ENCODE assay signal across 33 mouse cellular contexts in genomic region chr9:24782338-24782737, GRCm38 (mm10). TPM values are rescaled to one million over a fixed set of nuclear protein-coding genes. Genes with fewer than 3 reads are reported as not detected.
DNase-seq lines count a peak whose midpoint lies in the region; ATAC-seq lines count a peak whose summit lies in the region.
"Had no signal": no experiment of that assay in that cellular context is flagged by ENCODE, and none has a peak within 500 bp of the region (broad histone marks: within the 10 kb centered on the region; RNA-seq: fewer than 3 reads in every experiment).

No protein-coding gene starts in this region.

- H3K4me2 ChIP-seq in forebrain, embryonic 13.5 days, result no peak overlapping the region
- no peak overlapping the region for H3K4me2 ChIP-seq in heart, embryonic 11.5 days
- H3K4me2 ChIP-seq in heart, embryonic 15.5 days, result no peak overlapping the region
- H3K4me2 ChIP-seq in midbrain, embryonic 11.5 days, result no peak overlapping the region
- H3K4me2 ChIP-seq: hindbrain, embryonic 15.5 days; kidney, embryonic 15.5 days had no signal

- intact Hi-C loops in heart, postnatal 25 days (cut with DNase I), result no loop called here

- ATAC-seq in forebrain, embryonic 13.5 days, result peak; percentile 55; the same call in 1 of the 2 replicates
- no peak for ATAC-seq in heart, embryonic 11.5 days (replicated peaks; ENCODE audit: insufficient number of reproducible peaks, low FRiP score, low TSS enrichment)
- 0 out of 2 replicates have a peak, but pooled peaks have one; percentile 23 for ATAC-seq in heart, embryonic 15.5 days (replicated peaks; ENCODE audit: insufficient number of reproducible peaks, insufficient read depth, low FRiP score, low read depth)
- no peak for ATAC-seq in midbrain, embryonic 11.5 days (ENCODE audit: low FRiP score)
- no peak for ATAC-seq in megakaryocyte progenitor cell, adult 5-6 weeks (replicated peaks; ENCODE audit: poor library complexity)
- ATAC-seq: midbrain, embryonic 16.5 days; Patski had no signal

- peaks cover 25% of the 10 kb centered on the region for H3K4me1 ChIP-seq in forebrain, embryonic 13.5 days
- H3K4me1 ChIP-seq in forebrain, embryonic 10.5 days, result peaks cover 21% of the 10 kb centered on the region
- H3K4me1 ChIP-seq in heart, embryonic 11.5 days (ENCODE audit: control insufficient read depth, insufficient read depth, low read length), result peaks cover 23% of the 10 kb centered on the region
- H3K4me1 ChIP-seq in heart, embryonic 15.5 days (replicated peaks), result peaks cover 36% of the 10 kb centered on the region
- H3K4me1 ChIP-seq in midbrain, embryonic 11.5 days (ENCODE audit: control insufficient read depth, insufficient read depth, low read length), result peaks cover 9% of the 10 kb centered on the region; the same call in 1 of the 2 replicates

- no peak for DNase-seq in forebrain, embryonic 10.5 days (ENCODE audit: extremely low spot score, low spot score)
- no peak for DNase-seq in heart, postnatal 25 days (ENCODE audit: low spot score)
- DNase-seq in midbrain, embryonic 11.5 days (ENCODE audit: low spot score, missing footprints), result no peak
- DNase-seq: adrenal gland, postnatal 10 days; cerebellum, adult 11 months; cerebellum, adult 9-10 months; cerebellum, postnatal 36 days; kidney, adult 18-20 months; kidney, postnatal 25 days; liver; lung, adult 2 months; lung, postnatal 10 days; right cerebral cortex, postnatal 25 days; thymus, postnatal 14 days had no signal

- 8% methylated on average over 3 of the region's 3 CpGs for WGBS in forebrain, embryonic 13.5 days
- WGBS in forebrain, embryonic 10.5 days, result 19% methylated on average over 3 of the region's 3 CpGs
- 30% methylated on average over 3 of the region's 3 CpGs for WGBS in heart, embryonic 11.5 days (ENCODE audit: insufficient replicate concordance)
- 26% methylated on average over 3 of the region's 3 CpGs for WGBS in heart, embryonic 15.5 days
- 13% methylated on average over 3 of the region's 3 CpGs for WGBS in midbrain, embryonic 11.5 days

- H3K9ac ChIP-seq in forebrain, embryonic 13.5 days, result no peak overlapping the region
- no peak overlapping the region for H3K9ac ChIP-seq in heart, embryonic 11.5 days (ENCODE audit: low read depth, low read length)
- no peak overlapping the region for H3K9ac ChIP-seq in heart, embryonic 15.5 days
- H3K9ac ChIP-seq in midbrain, embryonic 11.5 days (ENCODE audit: low read length), result no peak overlapping the region
- H3K9ac ChIP-seq: hindbrain, embryonic 15.5 days; kidney, embryonic 15.5 days; liver, embryonic 14.5 days had no signal

- no peak overlapping the region for H3K4me3 ChIP-seq in forebrain, embryonic 13.5 days
- no peak overlapping the region for H3K4me3 ChIP-seq in forebrain, embryonic 10.5 days
- H3K4me3 ChIP-seq in heart, embryonic 11.5 days (ENCODE audit: low read depth, low read length), result no peak overlapping the region
- H3K4me3 ChIP-seq in heart, embryonic 15.5 days, result no peak overlapping the region
- no peak overlapping the region for H3K4me3 ChIP-seq in midbrain, embryonic 11.5 days (ENCODE audit: low read depth, low read length)
- H3K4me3 ChIP-seq: hindbrain, embryonic 10.5 days; hindbrain, embryonic 15.5 days; kidney, embryonic 15.5 days had no signal

- no peaks in the 10 kb centered on the region for H3K9me3 ChIP-seq in forebrain, embryonic 13.5 days (replicated peaks)
- no peaks in the 10 kb centered on the region for H3K9me3 ChIP-seq in forebrain, embryonic 10.5 days
- no peaks in the 10 kb centered on the region for H3K9me3 ChIP-seq in heart, embryonic 11.5 days (replicated peaks; ENCODE audit: control insufficient read depth, low read length)
- no peaks in the 10 kb centered on the region for H3K9me3 ChIP-seq in heart, embryonic 15.5 days (replicated peaks)
- H3K9me3 ChIP-seq in midbrain, embryonic 11.5 days (ENCODE audit: control insufficient read depth, low read length), result no peaks in the 10 kb centered on the region
- H3K9me3 ChIP-seq: hindbrain, embryonic 10.5 days; hindbrain, embryonic 15.5 days; kidney, embryonic 15.5 days had no signal

- no peak overlapping the region for H3K27ac ChIP-seq in forebrain, embryonic 13.5 days
- no peak overlapping the region for H3K27ac ChIP-seq in forebrain, embryonic 10.5 days
- H3K27ac ChIP-seq in heart, embryonic 11.5 days (ENCODE audit: low read depth, low read length), result peak overlapping the region; percentile 0; the same call in 1 of the 2 replicates
- peak overlapping the region; percentile 78 for H3K27ac ChIP-seq in heart, embryonic 15.5 days
- H3K27ac ChIP-seq in midbrain, embryonic 11.5 days (ENCODE audit: low read depth, low read length), result no peak overlapping the region
- H3K27ac ChIP-seq: hindbrain, embryonic 10.5 days; hindbrain, embryonic 15.5 days; kidney, embryonic 15.5 days; liver, embryonic 14.5 days; macrophage had no signal

- peaks cover 55% of the 10 kb centered on the region for H3K27me3 ChIP-seq in forebrain, embryonic 13.5 days
- H3K27me3 ChIP-seq in forebrain, embryonic 10.5 days (ENCODE audit: poor library complexity, severe bottlenecking), result peaks cover 57% of the 10 kb centered on the region
- no peaks in the 10 kb centered on the region for H3K27me3 ChIP-seq in heart, embryonic 11.5 days (ENCODE audit: control insufficient read depth, insufficient read depth, low read length)
- H3K27me3 ChIP-seq in heart, embryonic 15.5 days, result peaks cover 11% of the 10 kb centered on the region; the same call in 1 of the 2 replicates
- peaks cover 55% of the 10 kb centered on the region for H3K27me3 ChIP-seq in midbrain, embryonic 11.5 days (ENCODE audit: control insufficient read depth, insufficient read depth, low read length)
- H3K27me3 ChIP-seq: CH12.LX had no signal

- H3K36me3 ChIP-seq in forebrain, embryonic 13.5 days (ENCODE audit: poor library complexity, severe bottlenecking), result no peaks in the 10 kb centered on the region
- no peaks in the 10 kb centered on the region for H3K36me3 ChIP-seq in forebrain, embryonic 10.5 days (replicated peaks)
- no peaks in the 10 kb centered on the region for H3K36me3 ChIP-seq in heart, embryonic 11.5 days (ENCODE audit: control insufficient read depth, insufficient read depth, low read length)
- H3K36me3 ChIP-seq in heart, embryonic 15.5 days, result no peaks in the 10 kb centered on the region
- no peaks in the 10 kb centered on the region for H3K36me3 ChIP-seq in midbrain, embryonic 11.5 days (ENCODE audit: control insufficient read depth, insufficient read depth, low read length)
- H3K36me3 ChIP-seq: hindbrain, embryonic 10.5 days; hindbrain, embryonic 15.5 days; kidney, embryonic 15.5 days had no signal

RNA-seq across cellular contexts. Expression of gene Tbx20, which starts 8.2 kb away (rescaled TPM):
- polyA plus RNA-seq in forebrain, embryonic 13.5 days (2015; fragmentation: Nextera tagmentation; extraction: Ambion mirVana), result 0.01 and 0.30 TPM in 2 replicates
- polyA plus RNA-seq in forebrain, embryonic 10.5 days (2016; fragmentation: Nextera tagmentation; extraction: Ambion mirVana), result 0.25 and 0.34 TPM in 2 replicates
- 60.0 and 80.5 TPM in 2 replicates for polyA plus RNA-seq in heart, embryonic 11.5 days (2014; fragmentation: Nextera tagmentation; extraction: Ambion mirVana)
- total RNA-seq in heart, postnatal 25 days (2021), result 10 to 100 TPM; 88.9 to 92.6 TPM
- 62.6 and 70.1 TPM in 2 replicates for polyA plus RNA-seq in heart, embryonic 15.5 days (2015; fragmentation: Nextera tagmentation; extraction: Ambion mirVana)
- polyA plus RNA-seq in midbrain, embryonic 11.5 days (2014; fragmentation: Nextera tagmentation; extraction: Ambion mirVana), result 0.07 and 0.08 TPM in 2 replicates
- total RNA-seq in megakaryocyte progenitor cell, adult 5-6 weeks (2015), result not detected in 2 replicates
- total RNA-seq in megakaryocyte progenitor cell, adult 5-6 weeks (2017), result not detected in 2 replicates
- total RNA-seq: CH12.LX; gastrocnemius, adult 8-10 months; layer of hippocampus, adult 18-20 months; layer of hippocampus, postnatal 10 days; left cerebral cortex, adult 18-20 months; left cerebral cortex, postnatal 14 days; neutrophil, adult 5-6 weeks had no signal
- polyA plus RNA-seq: C2C12, macrophage had no signal

Comparison
In these comparisons a context has a peak if more than half of its experiments do, and no peak if none do; other contexts are left out.
1. ATAC-seq: peak in forebrain, embryonic 13.5 days (single experiment) and heart, embryonic 15.5 days (single experiment); none in heart, embryonic 11.5 days (single experiment), midbrain, embryonic 11.5 days (single experiment) and megakaryocyte progenitor cell, adult 5-6 weeks (single experiment).
2. H3K27ac ChIP-seq: peak in heart, embryonic 11.5 days (single experiment) and heart, embryonic 15.5 days (single experiment); none in forebrain, embryonic 13.5 days (single experiment), forebrain, embryonic 10.5 days (single experiment) and midbrain, embryonic 11.5 days (single experiment).
3. RNA of gene Tbx20, which starts 8.2 kb away (polyA plus RNA-seq): 60.0 to 80.5 TPM in heart, embryonic 11.5 days and 62.6 to 70.1 TPM in heart, embryonic 15.5 days; 0.25 to 0.34 TPM in forebrain, embryonic 10.5 days, 0.07 to 0.08 TPM in midbrain, embryonic 11.5 days and 0.01 to 0.30 TPM in forebrain, embryonic 13.5 days; every median in the first group is over 10 times any median in the second.